Mouse (Mus musculus): ENCODE measurements at regions not wholly inside any gene's neighbourhood (a gene's known extent, or its start where the extent isn't known, plus 50 kb on each side); places are given as distances from the start of the nearest gene placed in this dataset.

GRCm38 (mm10) chr2:50425151-50425550, 128.6 kb upstream of the Mmadhc start:
- no peak for TF ChIP-seq CTCF (IDR thresholded peaks at IDR 0.05)
- TF ChIP-seq EP300 (IDR thresholded peaks at IDR 0.05): no peak

All from lung, postnatal 0 days (tissue).